24 mouse cellular contexts compared by ENCODE assay signal in the genomic region with DNA sequence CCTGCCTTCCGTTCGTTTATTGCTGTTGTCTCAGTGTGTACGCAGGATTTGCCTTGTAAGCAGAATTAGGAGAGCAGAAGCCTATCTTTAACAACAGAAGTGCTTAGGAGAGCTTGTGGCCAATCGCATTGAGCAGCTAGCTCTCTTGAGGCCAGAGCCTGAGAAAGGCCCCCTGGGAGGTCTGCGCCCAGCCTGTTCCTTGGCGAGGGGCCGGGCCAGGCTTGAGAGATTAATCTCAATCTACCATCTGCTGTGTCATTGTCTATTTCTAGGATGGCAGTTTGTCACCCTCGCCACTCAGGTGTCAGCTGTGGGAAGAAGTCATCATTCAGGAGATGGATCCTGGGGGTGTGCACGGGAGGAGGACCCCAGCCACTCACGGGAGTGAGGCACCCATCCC. TPM values are rescaled to one million over a fixed set of nuclear protein-coding genes. Genes with fewer than 3 reads are reported as not detected.
DNase-seq lines count a peak whose midpoint lies in the region; ATAC-seq lines count a peak whose summit lies in the region.
"Had no signal": no experiment of that assay in that cellular context is flagged by ENCODE, and none has a peak within 500 bp of the region (broad histone marks: within the 10 kb centered on the region; RNA-seq: fewer than 3 reads in every experiment).

No protein-coding gene starts in this region.

- no peaks in the 10 kb centered on the region; the same call in 1 of the 2 replicates for H3K9me3 ChIP-seq in neural tube, embryonic 13.5 days
- no peaks in the 10 kb centered on the region for H3K9me3 ChIP-seq in neural tube, embryonic 15.5 days (replicated peaks)
- H3K9me3 ChIP-seq: kidney, embryonic 15.5 days had no signal

- no peak overlapping the region for H3K9ac ChIP-seq in neural tube, embryonic 13.5 days
- H3K9ac ChIP-seq in neural tube, embryonic 15.5 days (replicated peaks), result no peak overlapping the region
- H3K9ac ChIP-seq: embryonic facial prominence, embryonic 15.5 days; kidney, embryonic 15.5 days had no signal

- intact Hi-C loops in left cerebral cortex, postnatal 25 days (cut with DNase I), result no loop called here

- H3K36me3 ChIP-seq in neural tube, embryonic 13.5 days, result no peaks in the 10 kb centered on the region
- H3K36me3 ChIP-seq in neural tube, embryonic 15.5 days, result no peaks in the 10 kb centered on the region
- H3K36me3 ChIP-seq: embryonic facial prominence, embryonic 15.5 days; forebrain, embryonic 10.5 days; kidney, embryonic 15.5 days had no signal

- 42% methylated on average over 10 of the region's 10 CpGs for WGBS in neural tube, embryonic 13.5 days
- 44% methylated on average over 10 of the region's 10 CpGs for WGBS in neural tube, embryonic 15.5 days

- H3K4me2 ChIP-seq in neural tube, embryonic 13.5 days, result no peak overlapping the region
- H3K4me2 ChIP-seq in neural tube, embryonic 15.5 days, result no peak overlapping the region
- H3K4me2 ChIP-seq: embryonic facial prominence, embryonic 15.5 days; kidney, embryonic 15.5 days; midbrain, embryonic 11.5 days had no signal

- no peaks in the 10 kb centered on the region for H3K27me3 ChIP-seq in neural tube, embryonic 13.5 days
- H3K27me3 ChIP-seq in neural tube, embryonic 15.5 days (replicated peaks), result no peaks in the 10 kb centered on the region
- H3K27me3 ChIP-seq: embryonic facial prominence, embryonic 15.5 days; kidney, embryonic 15.5 days had no signal

- no peak overlapping the region for H3K27ac ChIP-seq in neural tube, embryonic 13.5 days (replicated peaks)
- H3K27ac ChIP-seq in neural tube, embryonic 15.5 days (replicated peaks), result no peak overlapping the region
- H3K27ac ChIP-seq: embryonic facial prominence, embryonic 15.5 days; forebrain, embryonic 10.5 days; heart, adult 2 months; kidney, embryonic 15.5 days had no signal

- peaks cover 9% of the 10 kb centered on the region for H3K4me1 ChIP-seq in neural tube, embryonic 13.5 days (replicated peaks)
- H3K4me1 ChIP-seq in neural tube, embryonic 15.5 days, result peaks cover 5% of the 10 kb centered on the region; the same call in 1 of the 2 replicates
- H3K4me1 ChIP-seq: embryonic facial prominence, embryonic 15.5 days; kidney, embryonic 15.5 days had no signal

- 0 out of 2 replicates have a peak, but pooled peaks have one; percentile 32 for ATAC-seq in neural tube, embryonic 13.5 days (ENCODE audit: low read depth)
- ATAC-seq in neural tube, embryonic 15.5 days (ENCODE audit: low FRiP score), result no peak
- peak; percentile 17; the same call in 1 of the 2 replicates for ATAC-seq in megakaryocyte progenitor cell, adult 5-6 weeks (replicated peaks; ENCODE audit: poor library complexity)
- ATAC-seq: intestine, embryonic 16.5 days had no signal

- no peak overlapping the region for H3K4me3 ChIP-seq in neural tube, embryonic 13.5 days
- H3K4me3 ChIP-seq in neural tube, embryonic 15.5 days (replicated peaks), result no peak overlapping the region
- H3K4me3 ChIP-seq: embryonic facial prominence, embryonic 15.5 days; forebrain, embryonic 10.5 days; heart, adult 2 months; kidney, embryonic 15.5 days had no signal

- peak; percentile 54 for DNase-seq in gastrocnemius, adult 18-20 months (ENCODE audit: low spot score)
- no peak for DNase-seq in gastrocnemius, postnatal 4 days (ENCODE audit: low spot score in 2 of 2)
- DNase-seq in right cerebral cortex, postnatal 4 days, result no peak
- DNase-seq in left cerebral cortex, postnatal 25 days (ENCODE audit: low spot score in 2 of 2), result no peak
- DNase-seq: adrenal gland, postnatal 25 days; heart, adult 2 months; layer of hippocampus, postnatal 36 days; lung, adult 18-20 months; lung, postnatal 36 days had no signal

RNA-seq across cellular contexts. Expression of a gene that starts 12.0 kb away (rescaled TPM):
- 10 to 100 TPM; 33.4 to 37.4 TPM for total RNA-seq in gastrocnemius, adult 18-20 months (2021)
- total RNA-seq in gastrocnemius, postnatal 4 days (2021), result 10 to 100 TPM; 11.2 to 12.2 TPM
- polyA plus RNA-seq in neural tube, embryonic 13.5 days (2015; fragmentation: Nextera tagmentation; extraction: Ambion mirVana), result 0.27 and 0.33 TPM in 2 replicates
- 0.59 and 0.70 TPM in 2 replicates for polyA plus RNA-seq in neural tube, embryonic 15.5 days (2015; fragmentation: Nextera tagmentation; extraction: Ambion mirVana)
- not detected in 2 replicates for total RNA-seq in megakaryocyte progenitor cell, adult 5-6 weeks (2015)
- total RNA-seq in megakaryocyte progenitor cell, adult 5-6 weeks (2017), result not detected in 2 replicates
- 1 to 10 TPM; 1.9 to 2.3 TPM for total RNA-seq in left cerebral cortex, postnatal 25 days (2021)
- total RNA-seq: adrenal gland, postnatal 25 days; heart, adult 2 months had no signal
- polyA plus RNA-seq: forebrain, embryonic 10.5 days; intestine, embryonic 16.5 days; spleen, adult 2 months; thymus, postnatal 0 days had no signal

RNA-seq across cellular contexts. Expression of a gene that starts 32.7 kb away (rescaled TPM):
- total RNA-seq in gastrocnemius, adult 18-20 months (2021), result not detected
- total RNA-seq in gastrocnemius, postnatal 4 days (2021), result under 1 TPM; 0.16 to 0.20 TPM
- not detected in 2 replicates for polyA plus RNA-seq in neural tube, embryonic 13.5 days (2015; fragmentation: Nextera tagmentation; extraction: Ambion mirVana)
- not detected in 2 replicates for polyA plus RNA-seq in neural tube, embryonic 15.5 days (2015; fragmentation: Nextera tagmentation; extraction: Ambion mirVana)
- total RNA-seq in megakaryocyte progenitor cell, adult 5-6 weeks (2015), result not detected in 2 replicates
- not detected in 2 replicates for total RNA-seq in megakaryocyte progenitor cell, adult 5-6 weeks (2017)
- not detected for total RNA-seq in left cerebral cortex, postnatal 25 days (2021)
- total RNA-seq: adrenal gland, postnatal 25 days; heart, adult 2 months; layer of hippocampus, adult 18-20 months; layer of hippocampus, postnatal 36 days had no signal
- polyA plus RNA-seq: embryonic facial prominence, embryonic 15.5 days; forebrain, embryonic 10.5 days; heart, adult 2 months; heart, embryonic 16.5 days; hindbrain, embryonic 11.5 days; intestine, embryonic 16.5 days; kidney, embryonic 15.5 days; limb, embryonic 11.5 days; midbrain, embryonic 11.5 days; spleen, adult 2 months; stomach, embryonic 16.5 days; thymus, postnatal 0 days had no signal

RNA-seq across cellular contexts. Expression of a gene that starts 50.7 kb away (rescaled TPM):
- total RNA-seq in gastrocnemius, adult 18-20 months (2021), result 1 to 10 TPM; 6.1 to 7.7 TPM
- total RNA-seq in gastrocnemius, postnatal 4 days (2021), result 10 to 100 TPM in 1 of 2 experiments, 1 to 10 TPM in 1; 9.3 to 13.7 TPM
- polyA plus RNA-seq in neural tube, embryonic 13.5 days (2015; fragmentation: Nextera tagmentation; extraction: Ambion mirVana), result 21.7 and 22.2 TPM in 2 replicates
- polyA plus RNA-seq in neural tube, embryonic 15.5 days (2015; fragmentation: Nextera tagmentation; extraction: Ambion mirVana), result 17.7 and 20.7 TPM in 2 replicates
- 7.5 and 10.1 TPM in 2 replicates for total RNA-seq in megakaryocyte progenitor cell, adult 5-6 weeks (2015)
- 7.7 and 10.2 TPM in 2 replicates for total RNA-seq in megakaryocyte progenitor cell, adult 5-6 weeks (2017)
- 10 to 100 TPM; 11.7 to 12.6 TPM for total RNA-seq in left cerebral cortex, postnatal 25 days (2021)
